Mouse (Mus musculus) hindbrain, embryonic 11.5 days (tissue): ENCODE measurements around the gene Lrrc10b. TPM values are rescaled to one million over a fixed set of nuclear protein-coding genes. Genes with fewer than 3 reads are reported as not detected.

Experiments used
- ATAC-seq: fragments of 200-750 bp; cut with Nextera tagmentation; 2 replicates; pipeline ENCODE4 v1.8.0; 2017; ENCODE audit warnings: mild to moderate bottlenecking, moderate TSS enrichment, moderate library complexity; ENCODE audit not compliant: low FRiP score
- DNase-seq: peaks from one replicate; pipeline ENCODE4 v3.0.0-alpha.2; 2015; ENCODE audit warnings: low spot score
- H3K27ac ChIP-seq: fragments of 300-500 bp; sonication (generic); 2 replicates; pipeline ENCODE4 v1.5.1; 2014; ENCODE audit warnings: mild to moderate bottlenecking, low read depth, low read length
- H3K27me3 ChIP-seq: fragments of 300-500 bp; sonication (generic); 2 replicates; pipeline ENCODE4 v1.6.1; 2014; ENCODE audit warnings: mild to moderate bottlenecking, low read length, moderate library complexity, mixed read lengths; ENCODE audit not compliant: control insufficient read depth, insufficient read depth
- H3K36me3 ChIP-seq: fragments of 300-500 bp; sonication (generic); 2 replicates; pipeline ENCODE4 v1.6.1; 2014; ENCODE audit warnings: mild to moderate bottlenecking, low read length, moderate library complexity, mixed read lengths; ENCODE audit not compliant: control insufficient read depth, insufficient read depth
- H3K4me1 ChIP-seq: fragments of 300-500 bp; sonication (generic); replicated peaks from 2 replicates; pipeline ENCODE4 v1.6.1; 2014; ENCODE audit warnings: low read length, mixed read lengths; ENCODE audit not compliant: control insufficient read depth, insufficient read depth
- H3K4me2 ChIP-seq: fragments of 300-500 bp; sonication (generic); replicated peaks from 2 replicates; pipeline ENCODE4 v1.6.1; 2014; ENCODE audit warnings: mild to moderate bottlenecking, low read depth, low read length
- H3K4me3 ChIP-seq: fragments of 300-500 bp; sonication (generic); 2 replicates; pipeline ENCODE4 v1.5.1; 2014; ENCODE audit warnings: low read depth, low read length
- H3K9ac ChIP-seq: fragments of 300-500 bp; sonication (generic); 2 replicates; pipeline ENCODE4 v1.6.1; 2014; ENCODE audit warnings: low read depth, low read length
- H3K9me3 ChIP-seq: fragments of 300-500 bp; sonication (generic); 2 replicates; pipeline ENCODE4 v1.6.1; 2016; ENCODE audit warnings: low read length; ENCODE audit not compliant: control insufficient read depth
- WGBS: fragments of 180-500 bp; shearing (Covaris S2); extraction: QIAGEN DNeasy Blood & Tissue Kit; methylation state at CpG from one replicate; pipeline ENCODE4 v1.1.7; 2014; 5-methylcytosine and 5-hydroxymethylcytosine counted together
- polyA plus RNA-seq: library from polyadenylated mRNA; unstranded; fragments of >200 nt; fragmentation: Nextera tagmentation; extraction: Ambion mirVana; gene quantifications from 2 replicates; pipeline ENCODE4 v1.2.1, GENCODE M21; 2014

Lrrc10b gene
- polyA plus RNA-seq, 1 experiment from 2014 or later, result 0.69 TPM

DNA sequence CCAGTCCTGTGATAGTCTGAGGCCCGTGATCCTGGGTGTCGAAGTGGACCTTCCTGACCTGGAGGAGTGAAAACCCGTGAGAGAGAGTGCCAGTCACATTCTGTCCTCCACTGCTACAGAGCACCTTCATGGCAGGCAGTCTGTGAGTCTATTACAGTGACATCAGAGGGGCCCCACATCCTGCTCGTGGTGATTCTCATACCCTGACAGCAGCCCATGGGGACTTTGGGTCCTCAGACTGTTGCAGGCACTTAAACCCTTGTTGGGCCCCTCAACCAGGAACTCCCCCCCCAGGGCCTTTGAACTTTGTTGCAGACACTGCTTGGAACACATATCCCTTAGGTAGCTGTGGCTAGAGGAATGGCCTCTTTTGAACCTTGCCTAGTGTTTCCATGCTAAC, 22.3 kb upstream of the Lrrc10b start:
- Histone ChIP-seq H3K4me3 (no peak overlapping the region), H3K4me1 (no peaks in the 10 kb centered on the region), H3K27ac (no peak overlapping the region), H3K9ac (no peak overlapping the region), H3K36me3 (no peaks in the 10 kb centered on the region), H3K9me3 (no peaks in the 10 kb centered on the region), H3K4me2 (no peak overlapping the region), H3K27me3 (no peaks in the 10 kb centered on the region)
- no peak for ATAC-seq
- WGBS, result 75% methylated on average over 4 of the region's 4 CpGs
- DNase-seq, result no peak

DNA sequence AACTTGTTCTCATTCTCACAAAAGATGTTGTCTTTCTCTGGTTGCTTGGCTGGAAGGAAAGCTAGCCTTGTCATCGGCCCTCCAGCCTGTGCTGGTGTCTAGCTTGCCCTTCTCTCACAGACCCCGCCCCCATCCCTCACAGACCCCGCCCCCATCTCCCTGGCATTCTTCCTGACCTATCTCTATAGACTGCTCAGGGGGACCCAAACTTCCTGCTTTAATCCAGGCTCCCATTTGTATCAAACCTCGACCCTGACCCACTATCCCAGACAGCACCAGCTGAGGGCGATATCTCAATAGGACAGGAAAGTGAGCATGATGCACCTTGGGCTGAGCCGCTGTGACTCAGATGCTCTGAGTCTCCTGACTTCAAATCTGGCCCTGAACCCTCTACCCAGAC, 16.5 kb upstream of the Lrrc10b start:
- Histone ChIP-seq H3K36me3 (no peaks in the 10 kb centered on the region), H3K27me3 (no peaks in the 10 kb centered on the region), H3K4me2 (no peak overlapping the region), H3K27ac (no peak overlapping the region), H3K9me3 (no peaks in the 10 kb centered on the region), H3K9ac (no peak overlapping the region), H3K4me3 (no peak overlapping the region), H3K4me1 (no peaks in the 10 kb centered on the region)
- DNase-seq, result no peak
- 25% methylated on average over 6 of the region's 6 CpGs for WGBS
- ATAC-seq, result no peak

DNA sequence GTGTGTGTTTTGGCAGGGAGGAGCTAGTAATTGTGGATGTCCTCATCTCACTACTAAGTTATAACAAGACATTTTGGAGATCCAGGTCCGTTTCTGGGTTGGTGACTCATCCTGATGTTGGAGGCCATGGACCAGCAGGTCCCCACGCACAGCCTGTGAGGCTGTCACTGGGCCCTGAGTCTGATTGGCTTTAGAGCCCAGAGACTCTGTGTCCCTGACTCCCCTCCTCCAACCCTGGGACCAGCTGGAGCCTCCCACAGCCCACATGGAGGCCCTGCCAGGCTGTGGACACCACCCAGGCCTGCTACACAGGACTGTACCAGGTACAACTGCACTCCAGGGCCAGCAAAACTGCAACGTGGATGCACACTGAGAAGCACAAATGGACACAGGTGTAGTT, 15.7 kb upstream of the Lrrc10b start:
- WGBS, result 67% methylated on average over 3 of the region's 3 CpGs
- no peaks in the 10 kb centered on the region for H3K36me3 ChIP-seq
- no peak for DNase-seq
- H3K27ac ChIP-seq, result no peak overlapping the region
- ATAC-seq, result no peak
- H3K4me2 ChIP-seq, result no peak overlapping the region
- no peaks in the 10 kb centered on the region for H3K27me3 ChIP-seq
- no peaks in the 10 kb centered on the region for H3K4me1 ChIP-seq
- H3K9me3 ChIP-seq, result no peaks in the 10 kb centered on the region
- H3K9ac ChIP-seq, result no peak overlapping the region
- no peak overlapping the region for H3K4me3 ChIP-seq

DNA sequence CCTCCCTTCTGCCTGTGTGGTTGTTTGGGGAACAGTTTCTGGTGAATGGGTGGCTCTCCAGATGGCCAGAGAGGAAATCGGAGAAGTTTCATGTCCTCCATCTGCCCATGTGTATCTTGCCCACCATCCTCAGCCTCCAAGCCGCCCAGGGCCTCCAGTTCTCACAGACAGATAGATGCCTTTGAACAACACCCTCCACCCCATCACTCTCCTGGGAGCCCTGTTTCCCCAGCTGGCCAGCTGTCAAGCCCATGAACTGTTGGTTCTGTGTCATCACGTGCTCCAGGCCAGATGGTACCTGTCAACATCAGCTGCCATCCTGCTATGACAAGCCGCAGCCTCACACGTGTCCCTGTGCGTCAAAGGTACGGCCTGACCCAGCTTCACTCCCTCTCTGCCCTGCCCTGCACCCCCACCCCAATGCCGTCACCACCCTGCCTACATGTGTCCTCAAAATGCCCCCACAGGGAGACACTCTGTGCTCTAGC, 11.9 kb upstream of the Lrrc10b start:
- H3K4me3 ChIP-seq, result no peak overlapping the region
- no peaks in the 10 kb centered on the region for H3K27me3 ChIP-seq
- H3K4me1 ChIP-seq, result no peaks in the 10 kb centered on the region
- ATAC-seq, result no peak
- no peak overlapping the region for H3K4me2 ChIP-seq
- H3K27ac ChIP-seq, result no peak overlapping the region
- DNase-seq, result no peak
- 52% methylated on average over 8 of the region's 8 CpGs for WGBS
- no peaks in the 10 kb centered on the region for H3K9me3 ChIP-seq
- H3K9ac ChIP-seq, result no peak overlapping the region
- H3K36me3 ChIP-seq, result no peaks in the 10 kb centered on the region

DNA sequence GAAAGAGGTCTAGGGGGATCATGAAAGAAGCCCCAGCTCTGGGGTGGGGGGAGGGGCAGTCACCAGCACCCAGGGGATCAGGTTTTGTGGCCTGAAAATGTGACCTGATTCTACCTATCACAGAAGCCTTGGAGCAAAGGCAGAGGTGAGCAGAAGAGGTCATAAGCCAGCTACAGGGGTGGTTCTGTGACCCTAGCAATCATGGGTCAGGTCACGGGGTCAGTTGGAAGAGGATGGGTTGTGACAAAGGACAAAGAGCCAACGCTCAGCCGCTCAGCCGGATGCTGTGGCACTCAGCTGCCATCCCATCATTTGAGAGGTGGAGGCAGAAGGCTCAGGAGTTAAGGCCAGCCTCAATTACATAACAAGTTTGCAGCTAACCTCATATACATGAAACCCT, 7.2 kb upstream of the Lrrc10b start:
- no peaks in the 10 kb centered on the region for H3K9me3 ChIP-seq
- H3K9ac ChIP-seq, result 0 out of 2 replicates have a peak overlapping the region, but pooled peaks have one; percentile 19
- 9% methylated on average over 4 of the region's 4 CpGs for WGBS
- H3K27ac ChIP-seq, result no peak overlapping the region
- DNase-seq, result no peak
- H3K4me1 ChIP-seq, result peaks cover 2% of the 10 kb centered on the region; the same call in 1 of the 2 replicates
- H3K4me2 ChIP-seq, result no peak overlapping the region
- ATAC-seq, result no peak
- H3K27me3 ChIP-seq, result peaks cover 11% of the 10 kb centered on the region
- no peaks in the 10 kb centered on the region for H3K36me3 ChIP-seq
- H3K4me3 ChIP-seq, result no peak overlapping the region

DNA sequence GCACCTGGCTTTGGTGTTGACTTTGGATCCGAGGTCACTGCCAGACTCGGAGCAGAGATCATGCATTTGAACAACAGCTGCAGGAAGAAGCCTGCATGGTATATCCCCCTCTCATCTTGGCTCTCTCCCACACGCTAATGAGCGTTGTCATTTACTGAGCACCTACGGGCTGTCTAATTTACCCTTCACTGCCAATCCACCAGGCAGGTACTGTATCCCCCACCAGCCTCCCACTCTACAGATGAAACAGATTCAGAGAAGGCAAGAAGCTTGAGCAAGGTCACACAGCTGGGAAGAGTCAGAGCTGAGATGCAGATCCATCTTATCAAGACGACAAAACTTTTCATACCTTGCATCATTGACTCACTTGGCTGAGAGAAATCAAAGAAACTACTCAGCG, 4.3 kb upstream of the Lrrc10b start:
- Histone ChIP-seq H3K9ac (no peak overlapping the region), H3K4me3 (no peak overlapping the region), H3K27ac (no peak overlapping the region), H3K4me2 (no peak overlapping the region), H3K27me3 (peaks cover 34% of the 10 kb centered on the region), H3K36me3 (no peaks in the 10 kb centered on the region), H3K9me3 (no peaks in the 10 kb centered on the region), H3K4me1 (peaks cover 11% of the 10 kb centered on the region; the same call in 1 of the 2 replicates)
- DNase-seq (no peak), ATAC-seq (no peak)
- 50% methylated on average over 7 of the region's 7 CpGs for WGBS

DNA sequence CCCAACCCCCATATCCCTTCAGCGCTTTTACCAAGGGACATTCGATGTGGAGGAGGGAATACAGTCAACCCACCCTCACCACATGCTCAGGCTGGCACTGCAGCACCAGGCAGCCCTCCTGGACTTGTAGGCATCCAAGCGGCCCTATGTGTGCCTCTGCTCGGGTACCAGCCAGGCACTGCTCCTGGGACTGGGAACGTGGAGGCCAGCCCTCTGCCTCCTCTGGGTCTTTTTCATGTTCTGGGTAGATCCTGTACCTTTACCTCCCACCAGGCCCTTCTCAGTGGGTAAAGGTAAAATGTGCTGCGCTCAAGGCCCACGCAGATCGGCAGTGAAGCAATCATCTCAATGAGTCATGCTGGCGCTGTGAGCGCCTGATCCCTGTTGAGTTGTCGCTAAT, 2.6 kb upstream of the Lrrc10b start:
- Histone ChIP-seq H3K9me3 (no peaks in the 10 kb centered on the region), H3K36me3 (no peaks in the 10 kb centered on the region), H3K9ac (no peak overlapping the region), H3K4me1 (peaks cover 13% of the 10 kb centered on the region; the same call in 1 of the 2 replicates), H3K27me3 (peaks cover 48% of the 10 kb centered on the region), H3K4me3 (no peak overlapping the region), H3K4me2 (no peak overlapping the region), H3K27ac (no peak overlapping the region)
- no peak for DNase-seq
- ATAC-seq, result no peak
- WGBS, result 34% methylated on average over 11 of the region's 11 CpGs

DNA sequence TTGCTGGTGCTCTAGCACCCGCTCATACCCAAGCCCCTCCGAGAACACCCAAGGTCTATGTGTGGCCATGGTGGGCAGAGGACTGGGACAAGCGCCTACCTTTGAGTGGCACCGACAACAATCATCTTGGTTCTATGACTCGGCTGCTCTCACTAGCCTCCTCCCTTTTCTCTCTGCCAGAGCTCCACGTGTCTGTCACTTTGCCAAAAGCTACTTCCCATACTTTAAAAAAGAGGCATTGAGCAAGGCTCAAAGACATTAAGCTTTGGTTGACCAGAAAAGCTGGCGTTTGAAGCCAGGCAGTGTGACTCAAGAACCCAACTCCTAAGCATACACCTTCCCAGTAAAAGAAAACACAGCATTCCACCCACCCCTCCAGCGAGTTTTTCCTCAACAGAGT, 823 bp upstream of the Lrrc10b start:
- DNase-seq (no peak), ATAC-seq (no peak; the same call in 1 of the 2 replicates)
- Histone ChIP-seq H3K27ac (no peak overlapping the region), H3K9me3 (no peaks in the 10 kb centered on the region), H3K4me1 (peaks cover 13% of the 10 kb centered on the region; the same call in 1 of the 2 replicates), H3K4me3 (0 out of 2 replicates have a peak overlapping the region, but pooled peaks have one; percentile 43), H3K9ac (no peak overlapping the region), H3K4me2 (no peak overlapping the region), H3K27me3 (peaks cover 48% of the 10 kb centered on the region), H3K36me3 (no peaks in the 10 kb centered on the region)
- 34% methylated on average over 8 of the region's 8 CpGs for WGBS

DNA sequence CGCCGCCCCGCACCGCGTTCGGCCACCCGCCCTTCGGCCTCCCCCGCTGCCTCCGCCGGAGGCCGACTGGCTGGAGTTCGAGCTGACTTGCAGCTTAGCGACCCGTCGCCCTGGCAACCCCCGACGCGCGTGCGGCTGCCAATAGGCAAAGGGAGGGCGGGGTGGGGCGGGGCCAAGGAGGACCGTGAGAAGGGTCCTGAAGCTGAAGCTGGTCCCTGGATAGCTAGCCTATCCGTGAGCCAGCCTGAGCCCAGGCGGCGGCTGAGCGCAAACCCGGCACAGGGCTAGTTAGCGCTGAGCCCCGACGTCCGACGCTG, 169 bp upstream of the Lrrc10b start:
- Histone ChIP-seq H3K4me1 (peaks cover 13% of the 10 kb centered on the region; the same call in 1 of the 2 replicates), H3K4me3 (peak overlapping the region; percentile 43), H3K4me2 (peak overlapping the region; percentile 95), H3K36me3 (no peaks in the 10 kb centered on the region), H3K27me3 (peaks cover 51% of the 10 kb centered on the region), H3K9me3 (no peaks in the 10 kb centered on the region), H3K27ac (0 out of 2 replicates have a peak overlapping the region, but pooled peaks have one; percentile 47), H3K9ac (no peak overlapping the region)
- WGBS, result 1% methylated on average over 27 of the region's 34 CpGs
- ATAC-seq, result peak; percentile 95
- DNase-seq, result peak; percentile 94
